In the genomic region with DNA sequence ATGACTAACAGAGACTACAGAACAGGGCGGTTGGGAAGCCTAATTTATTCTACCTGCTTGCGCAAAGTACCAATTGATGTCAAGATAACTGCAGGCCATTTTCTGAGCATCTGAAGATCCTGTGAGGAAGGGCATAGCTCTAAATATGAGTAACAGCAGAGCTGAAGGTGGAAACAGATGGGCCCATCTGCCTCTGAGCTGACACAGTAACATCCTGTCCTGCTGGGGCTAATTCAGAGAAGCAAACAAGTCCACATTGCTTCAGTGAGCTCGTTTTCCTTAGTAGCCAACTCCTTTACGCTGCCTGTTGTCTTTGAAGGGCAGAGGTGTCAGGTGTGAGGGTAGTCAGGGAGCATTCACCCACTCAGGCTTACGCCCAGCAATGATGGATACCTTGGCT, we compare ENCODE assay signal across 19 mouse cellular contexts.
DNase-seq lines count a peak whose midpoint lies in the region; ATAC-seq and TF ChIP-seq lines count a peak whose summit lies in the region.
"Had no signal": no experiment of that assay in that cellular context is flagged by ENCODE, and none has a peak within 500 bp of the region (broad histone marks: within the 10 kb centered on the region; RNA-seq: fewer than 3 reads in every experiment).

No protein-coding gene starts in this region.

- peaks cover 6% of the 10 kb centered on the region; the same call in 1 of the 2 replicates for H3K4me1 ChIP-seq in hindbrain, postnatal 0 days (ENCODE audit: insufficient read depth, low read length)
- H3K4me1 ChIP-seq in hindbrain, embryonic 14.5 days (replicated peaks; ENCODE audit: control insufficient read depth, insufficient read depth, low read length): peaks cover 12% of the 10 kb centered on the region
- no peaks in the 10 kb centered on the region for H3K4me1 ChIP-seq in liver, embryonic 12.5 days
- H3K4me1 ChIP-seq: limb, embryonic 12.5 days had no signal

- TF ChIP-seq CTCF in hindbrain, postnatal 0 days (IDR thresholded peaks at IDR 0.05; ENCODE audit: low read depth): no peak

- no peaks in the 10 kb centered on the region for H3K27me3 ChIP-seq in hindbrain, postnatal 0 days (ENCODE audit: insufficient read depth, low read length)
- H3K27me3 ChIP-seq in hindbrain, embryonic 14.5 days (ENCODE audit: control insufficient read depth, insufficient read depth, low read length): no peaks in the 10 kb centered on the region
- no peaks in the 10 kb centered on the region for H3K27me3 ChIP-seq in liver, embryonic 12.5 days (replicated peaks)
- H3K27me3 ChIP-seq: embryonic facial prominence, embryonic 13.5 days; heart, embryonic 12.5 days; hindbrain, embryonic 13.5 days; limb, embryonic 12.5 days; lung, embryonic 15.5 days; midbrain, embryonic 12.5 days; neural tube, embryonic 12.5 days had no signal

- H3K9ac ChIP-seq in hindbrain, postnatal 0 days (replicated peaks; ENCODE audit: low read length): no peak overlapping the region
- H3K9ac ChIP-seq in hindbrain, embryonic 14.5 days: no peak overlapping the region
- no peak overlapping the region for H3K9ac ChIP-seq in liver, embryonic 12.5 days
- H3K9ac ChIP-seq: embryonic facial prominence, embryonic 13.5 days; heart, embryonic 12.5 days; hindbrain, embryonic 13.5 days; limb, embryonic 12.5 days; liver, embryonic 14.5 days; lung, embryonic 15.5 days; midbrain, embryonic 12.5 days; neural tube, embryonic 12.5 days had no signal

- no peaks in the 10 kb centered on the region for H3K36me3 ChIP-seq in hindbrain, postnatal 0 days (ENCODE audit: insufficient read depth, low read length)
- no peaks in the 10 kb centered on the region for H3K36me3 ChIP-seq in hindbrain, embryonic 14.5 days (replicated peaks; ENCODE audit: control insufficient read depth, insufficient read depth)
- no peaks in the 10 kb centered on the region for H3K36me3 ChIP-seq in liver, embryonic 12.5 days
- H3K36me3 ChIP-seq: embryonic facial prominence, embryonic 13.5 days; hindbrain, embryonic 13.5 days; limb, embryonic 12.5 days; lung, embryonic 15.5 days; midbrain, embryonic 12.5 days; neural tube, embryonic 12.5 days had no signal

- 0 out of 2 replicates have a peak, but pooled peaks have one; percentile 44 for ATAC-seq in hindbrain, postnatal 0 days
- no peak for ATAC-seq in hindbrain, embryonic 14.5 days (ENCODE audit: low FRiP score)
- ATAC-seq in activated CD4-positive, CD25-positive, alpha-beta regulatory T cell, adult 4 months: peak; percentile 38
- no peak for ATAC-seq in liver, embryonic 12.5 days
- ATAC-seq: intestine, postnatal 0 days had no signal

- no peak overlapping the region for H3K4me3 ChIP-seq in hindbrain, postnatal 0 days (ENCODE audit: low read length)
- H3K4me3 ChIP-seq in hindbrain, embryonic 14.5 days (replicated peaks; ENCODE audit: low read length): no peak overlapping the region
- no peak overlapping the region for H3K4me3 ChIP-seq in liver, embryonic 12.5 days
- H3K4me3 ChIP-seq: embryonic facial prominence, embryonic 13.5 days; heart, embryonic 12.5 days; hindbrain, embryonic 13.5 days; limb, embryonic 12.5 days; lung, embryonic 15.5 days; midbrain, embryonic 12.5 days; neural tube, embryonic 12.5 days had no signal

- no peaks in the 10 kb centered on the region for H3K9me3 ChIP-seq in hindbrain, postnatal 0 days (ENCODE audit: low read length)
- H3K9me3 ChIP-seq in hindbrain, embryonic 14.5 days (ENCODE audit: control insufficient read depth, low read length): no peaks in the 10 kb centered on the region
- no peaks in the 10 kb centered on the region for H3K9me3 ChIP-seq in liver, embryonic 12.5 days (replicated peaks)
- H3K9me3 ChIP-seq: embryonic facial prominence, embryonic 13.5 days; heart, embryonic 12.5 days; hindbrain, embryonic 13.5 days; limb, embryonic 12.5 days; lung, embryonic 15.5 days; midbrain, embryonic 12.5 days; neural tube, embryonic 12.5 days had no signal

- peak; percentile 35 for DNase-seq in hindbrain, postnatal 0 days (ENCODE audit: low spot score)
- DNase-seq in hindbrain, embryonic 14.5 days (ENCODE audit: low spot score): no peak
- DNase-seq in cerebellum, adult 8-10 months: peak; percentile 40
- peak; percentile 43 for DNase-seq in layer of hippocampus, adult 9-10 months (ENCODE audit: low spot score)
- DNase-seq in lung, postnatal 36 days: no peak
- DNase-seq: adrenal gland, postnatal 36 days; gastrocnemius, postnatal 10 days; thymus, postnatal 4 days had no signal

- no peak overlapping the region for H3K27ac ChIP-seq in hindbrain, postnatal 0 days
- H3K27ac ChIP-seq in hindbrain, embryonic 14.5 days: no peak overlapping the region
- H3K27ac ChIP-seq in liver, embryonic 12.5 days: no peak overlapping the region
- H3K27ac ChIP-seq: embryonic facial prominence, embryonic 13.5 days; hindbrain, embryonic 13.5 days; limb, embryonic 12.5 days; liver, embryonic 14.5 days; lung, embryonic 15.5 days; midbrain, embryonic 12.5 days; neural tube, embryonic 12.5 days had no signal

- 67% methylated on average over 5 of the region's 5 CpGs for WGBS in hindbrain, postnatal 0 days
- 78% methylated on average over 5 of the region's 5 CpGs for WGBS in hindbrain, embryonic 14.5 days
- 57% methylated on average over 5 of the region's 5 CpGs for WGBS in liver, embryonic 12.5 days (ENCODE audit: insufficient replicate concordance)

- H3K4me2 ChIP-seq in hindbrain, postnatal 0 days (ENCODE audit: low read depth, low read length): no peak overlapping the region
- H3K4me2 ChIP-seq in hindbrain, embryonic 14.5 days (replicated peaks): no peak overlapping the region
- H3K4me2 ChIP-seq in liver, embryonic 12.5 days: no peak overlapping the region
- H3K4me2 ChIP-seq: embryonic facial prominence, embryonic 13.5 days; heart, embryonic 12.5 days; hindbrain, embryonic 13.5 days; limb, embryonic 12.5 days; lung, embryonic 15.5 days; midbrain, embryonic 12.5 days; neural tube, embryonic 12.5 days had no signal

Comparison
In these comparisons a context has a peak if more than half of its experiments do, and no peak if none do; other contexts are left out.
1. ATAC-seq: peak in hindbrain, postnatal 0 days (single experiment) and activated CD4-positive, CD25-positive, alpha-beta regulatory T cell, adult 4 months (single experiment); none in hindbrain, embryonic 14.5 days (single experiment) and liver, embryonic 12.5 days (single experiment).
2. DNase-seq: peak in hindbrain, postnatal 0 days (single experiment), cerebellum, adult 8-10 months (single experiment) and layer of hippocampus, adult 9-10 months (single experiment); none in hindbrain, embryonic 14.5 days (single experiment) and lung, postnatal 36 days (single experiment).